Mouse (Mus musculus): ENCODE measurements around the gene Map2k7.

DNA sequence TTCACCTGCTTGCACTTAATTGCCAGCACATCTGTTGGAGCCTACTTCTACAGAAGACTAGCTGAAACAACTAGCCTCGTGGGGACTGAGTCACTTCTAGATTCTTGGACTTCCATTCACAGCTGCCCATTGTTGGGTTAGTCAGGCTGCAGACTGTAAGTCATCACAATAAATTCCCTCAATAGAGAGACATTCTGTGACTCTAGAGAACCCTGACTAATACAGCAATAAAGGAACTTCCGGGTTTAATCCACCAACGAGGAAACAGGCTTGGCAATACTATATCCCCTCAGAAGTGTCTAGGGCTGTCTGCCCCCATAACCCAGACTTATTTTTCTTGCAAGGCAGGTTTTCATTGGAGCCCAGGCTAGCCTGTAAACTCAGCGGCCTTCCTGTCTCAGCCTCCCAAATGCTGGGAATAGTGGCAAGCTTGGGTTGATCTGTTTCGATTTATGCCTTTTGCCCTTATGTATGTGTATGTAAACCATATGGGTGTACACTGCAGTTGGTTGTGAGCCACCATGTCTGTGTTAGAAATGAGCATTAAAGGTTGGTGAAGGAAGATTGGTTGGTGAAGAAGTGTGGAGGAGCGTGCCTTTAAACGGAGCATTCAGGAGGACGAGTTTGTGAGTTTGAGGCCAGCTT is 13.7 kb downstream of the Map2k7 start:
- TF ChIP-seq CTCF (IDR thresholded peaks at IDR 0.05; ENCODE audit: borderline replicate concordance, insufficient read depth, low read length) (no peak), POLR2A (IDR thresholded peaks at IDR 0.05; ENCODE audit: low read depth, low read length) (no peak)

All from embryonic fibroblast, embryonic 13.5 days (primary cell).